Mouse (Mus musculus) heart, embryonic 12.5 days (tissue): ENCODE measurements around the gene BC030867. TPM values are rescaled to one million over a fixed set of nuclear protein-coding genes. Genes with fewer than 3 reads are reported as not detected.
"Not testable (repeated sequence)": the region's sequence is repeated elsewhere in the genome, so short reads cannot be mapped to it uniquely, and the experiment has no call there.

Experiments
- ATAC-seq: fragments of 200-750 bp; cut with Nextera tagmentation; 2 replicates; pipeline ENCODE4 v1.8.0; 2017; ENCODE audit warnings: moderate TSS enrichment, moderate library complexity; ENCODE audit not compliant: insufficient number of reproducible peaks, low FRiP score
- H3K27ac ChIP-seq: fragments of 300-500 bp; sonication (generic); 2 replicates; pipeline ENCODE4 v1.5.1; 2016; ENCODE audit warnings: mild to moderate bottlenecking, moderate library complexity; ENCODE audit not compliant: poor library complexity, severe bottlenecking
- H3K27me3 ChIP-seq: fragments of 300-500 bp; sonication (generic); replicated peaks from 2 replicates; pipeline ENCODE4 v1.6.1; 2016; ENCODE audit warnings: mild to moderate bottlenecking, moderate library complexity
- H3K36me3 ChIP-seq: fragments of 300-500 bp; sonication (generic); 2 replicates; pipeline ENCODE4 v1.6.1; 2016; ENCODE audit warnings: mild to moderate bottlenecking, moderate library complexity
- H3K4me1 ChIP-seq: fragments of 300-500 bp; sonication (generic); replicated peaks from 2 replicates; pipeline ENCODE4 v1.6.1; 2016; ENCODE audit warnings: mild to moderate bottlenecking
- H3K4me2 ChIP-seq: fragments of 300-500 bp; sonication (generic); 2 replicates; pipeline ENCODE4 v1.6.1; 2016; ENCODE audit warnings: mild to moderate bottlenecking, moderate library complexity
- H3K4me3 ChIP-seq: fragments of 300-500 bp; sonication (generic); 2 replicates; pipeline ENCODE4 v1.5.1; 2016; ENCODE audit warnings: mild to moderate bottlenecking
- H3K9ac ChIP-seq: fragments of 300-500 bp; sonication (generic); 2 replicates; pipeline ENCODE4 v1.6.1; 2016; ENCODE audit warnings: mild to moderate bottlenecking, moderate library complexity
- H3K9me3 ChIP-seq: fragments of 300-500 bp; sonication (generic); replicated peaks from 2 replicates; pipeline ENCODE4 v1.6.1; 2016; ENCODE audit warnings: mild to moderate bottlenecking, moderate library complexity
- WGBS: fragments of 180-500 bp; shearing (Covaris S2); methylation state at CpG from one replicate; pipeline ENCODE4 v1.1.7; 2016; 5-methylcytosine and 5-hydroxymethylcytosine counted together
- polyA plus RNA-seq: library from polyadenylated mRNA; unstranded; fragments of >200 nt; fragmentation: Nextera tagmentation; extraction: Ambion mirVana; gene quantifications from 2 replicates; pipeline ENCODE4 v1.2.1, GENCODE M21; 2016

BC030867 gene
- polyA plus RNA-seq, 1 experiment from 2014 or later, result 14.0 TPM

GRCm38 (mm10) chr11:102280267-102280666 lies 31.6 kb downstream of the BC030867 start:
- peaks cover 11% of the 10 kb centered on the region for H3K4me1 ChIP-seq
- H3K9me3 ChIP-seq, ATAC-seq, H3K36me3 ChIP-seq, H3K9ac ChIP-seq, H3K4me2 ChIP-seq, H3K27me3 ChIP-seq, H3K4me3 ChIP-seq, H3K27ac ChIP-seq: not testable (repeated sequence)
- 66% methylated on average over 6 of the region's 6 CpGs for WGBS

- no peak overlapping the region for H3K27ac ChIP-seq
- WGBS, result 79% methylated on average over 6 of the region's 6 CpGs
- 0 out of 2 replicates have a peak overlapping the region, but pooled peaks have one; percentile 18 for H3K9ac ChIP-seq
Measured at GRCm38 (mm10) chr11:102283922-102284321, 35.2 kb downstream of the BC030867 start.

GRCm38 (mm10) chr11:102284501-102285094 lies 35.9 kb downstream of the BC030867 start, which contains the start of gene Tmub2:
Tmub2 (plus strand) TSS chr11:102284931.
- Histone ChIP-seq H3K27ac (peak within 1 kb of the TSS; percentile 78), H3K36me3 (peaks cover 19% of the 10 kb centered on the region), H3K9ac (peak within 1 kb of the TSS; percentile 92), H3K4me1 (peaks cover 13% of the 10 kb centered on the region), H3K4me2 (peak within 1 kb of the TSS; percentile 85), H3K4me3 (peak within 1 kb of the TSS; percentile 96), H3K27me3 (no peaks in the 10 kb centered on the region), H3K9me3 (no peaks in the 10 kb centered on the region)
- whole genome bisulfite sequencing, result under 1% methylated on average over 32 of the region's 32 CpGs
- peak; percentile 92 for ATAC-seq

More at GRCm38 (mm10) chr11:102283922-102284321, 35.2 kb downstream of the BC030867 start:
- H3K27me3 ChIP-seq, result no peaks in the 10 kb centered on the region
- peak overlapping the region; percentile 85 for H3K4me2 ChIP-seq
- peaks cover 13% of the 10 kb centered on the region for H3K4me1 ChIP-seq
- no peak for ATAC-seq
- H3K4me3 ChIP-seq, result peak overlapping the region; percentile 96
- H3K36me3 ChIP-seq, result peaks cover 17% of the 10 kb centered on the region
- H3K9me3 ChIP-seq, result no peaks in the 10 kb centered on the region

- Histone ChIP-seq H3K4me3 (peak overlapping the region; percentile 96), H3K4me2 (peak overlapping the region; percentile 85), H3K9me3 (no peaks in the 10 kb centered on the region), H3K4me1 (peaks cover 13% of the 10 kb centered on the region), H3K36me3 (peaks cover 25% of the 10 kb centered on the region), H3K27ac (peak overlapping the region; percentile 78), H3K9ac (peak overlapping the region; percentile 92), H3K27me3 (no peaks in the 10 kb centered on the region)
- peak; percentile 60 for ATAC-seq
- 3% methylated on average over 31 of the region's 31 CpGs for WGBS
Measured at GRCm38 (mm10) chr11:102285095-102285834, 36.6 kb downstream of the BC030867 start.

- Histone ChIP-seq H3K27me3 (no peaks in the 10 kb centered on the region), H3K4me2 (no peak overlapping the region), H3K36me3 (peaks cover 47% of the 10 kb centered on the region), H3K9me3 (no peaks in the 10 kb centered on the region), H3K27ac (no peak overlapping the region), H3K4me1 (peaks cover 13% of the 10 kb centered on the region), H3K9ac (no peak overlapping the region), H3K4me3 (no peak overlapping the region)
- 88% methylated on average over 8 of the region's 8 CpGs for WGBS
- no peak for ATAC-seq
Measured at GRCm38 (mm10) chr11:102287485-102287884, 38.8 kb downstream of the BC030867 start.

- ATAC-seq, result no peak
- Histone ChIP-seq H3K4me3 (no peak overlapping the region), H3K36me3 (peaks cover 54% of the 10 kb centered on the region), H3K4me1 (peaks cover 13% of the 10 kb centered on the region), H3K9ac (no peak overlapping the region), H3K9me3 (no peaks in the 10 kb centered on the region), H3K27ac (no peak overlapping the region), H3K27me3 (no peaks in the 10 kb centered on the region), H3K4me2 (no peak overlapping the region)
- WGBS, result 74% methylated on average over 8 of the region's 8 CpGs
Measured at GRCm38 (mm10) chr11:102288027-102288804, 39.5 kb downstream of the BC030867 start.

- no peak overlapping the region for H3K27ac ChIP-seq
- no peak for ATAC-seq
- H3K36me3 ChIP-seq, result peaks cover 61% of the 10 kb centered on the region
Measured at GRCm38 (mm10) chr11:102288913-102289312, 40.2 kb downstream of the BC030867 start.

GRCm38 (mm10) chr11:102289511-102290100 lies 40.9 kb downstream of the BC030867 start:
- WGBS, result 59% methylated on average over 6 of the region's 6 CpGs
- Histone ChIP-seq H3K36me3 (peaks cover 65% of the 10 kb centered on the region), H3K27ac (no peak overlapping the region), H3K4me3 (no peak overlapping the region), H3K9me3 (no peaks in the 10 kb centered on the region), H3K4me1 (peaks cover 17% of the 10 kb centered on the region), H3K4me2 (no peak overlapping the region), H3K27me3 (no peaks in the 10 kb centered on the region), H3K9ac (no peak overlapping the region)
- no peak for ATAC-seq

More at GRCm38 (mm10) chr11:102288913-102289312, 40.2 kb downstream of the BC030867 start:
- Histone ChIP-seq H3K4me3 (no peak overlapping the region), H3K4me2 (no peak overlapping the region), H3K9ac (no peak overlapping the region), H3K27me3 (no peaks in the 10 kb centered on the region), H3K9me3 (no peaks in the 10 kb centered on the region), H3K4me1 (peaks cover 13% of the 10 kb centered on the region)
- 82% methylated on average over 2 of the region's 2 CpGs for WGBS

- Histone ChIP-seq H3K9ac (no peak overlapping the region), H3K27me3 (no peaks in the 10 kb centered on the region), H3K9me3 (no peaks in the 10 kb centered on the region), H3K36me3 (peaks cover 65% of the 10 kb centered on the region), H3K4me2 (no peak overlapping the region), H3K27ac (no peak overlapping the region), H3K4me3 (no peak overlapping the region), H3K4me1 (peaks cover 22% of the 10 kb centered on the region)
- 82% methylated on average over 4 of the region's 4 CpGs for WGBS
- no peak for ATAC-seq
Measured at GRCm38 (mm10) chr11:102290141-102290540, 41.5 kb downstream of the BC030867 start.

GRCm38 (mm10) chr11:102291051-102291535 lies 42.4 kb downstream of the BC030867 start:
- no peaks in the 10 kb centered on the region for H3K27me3 ChIP-seq
- 81% methylated on average over 11 of the region's 11 CpGs for WGBS
- no peak for ATAC-seq
- no peak overlapping the region for H3K9ac ChIP-seq
- no peak overlapping the region for H3K4me3 ChIP-seq
- no peaks in the 10 kb centered on the region for H3K9me3 ChIP-seq
- no peak overlapping the region for H3K27ac ChIP-seq
- H3K4me2 ChIP-seq, result no peak overlapping the region
- peaks cover 65% of the 10 kb centered on the region for H3K36me3 ChIP-seq
- peaks cover 20% of the 10 kb centered on the region for H3K4me1 ChIP-seq
